Mouse (Mus musculus): ENCODE data around the gene Nodal. TPM values are rescaled to one million over a fixed set of nuclear protein-coding genes. Genes with fewer than 3 reads are reported as not detected.

Gene Nodal
- polyA plus RNA-seq, 1 experiment = not detected

GRCm38 (mm10) chr10:61427951-61428350 lies 10.2 kb downstream of the Nodal start:
- 76% methylated on average over 6 of the region's 6 CpGs for WGBS
- no peak for TF ChIP-seq CTCF (IDR thresholded peaks at IDR 0.05; ENCODE audit: extremely low read depth, insufficient read length, insufficient replicate concordance, low read depth, low read length)

GRCm38 (mm10) chr10:61428416-61428815 lies 10.6 kb downstream of the Nodal start:
- Histone ChIP-seq H3K36me3 (ENCODE audit: control insufficient read depth, insufficient read depth, low read length) (peaks cover 30% of the 10 kb centered on the region), H3K4me1 (ENCODE audit: control insufficient read depth, insufficient read depth, insufficient read length, low read length) (peaks cover 8% of the 10 kb centered on the region; the same call in 1 of the 2 replicates), H3K4me3 (ENCODE audit: low read depth, low read length) (no peak overlapping the region), H3K27ac (ENCODE audit: insufficient read depth, low read depth, low read length) (no peak overlapping the region), H3K27me3 (ENCODE audit: control insufficient read depth, insufficient read depth, low read length) (no peaks in the 10 kb centered on the region)
- TF ChIP-seq POLR2A (IDR thresholded peaks at IDR 0.05; ENCODE audit: low read depth, low read length) (no peak), CTCF (IDR thresholded peaks at IDR 0.05; ENCODE audit: extremely low read depth, insufficient read length, insufficient replicate concordance, low read depth, low read length) (no peak)
- WGBS = 61% methylated on average over 4 of the region's 4 CpGs

More at GRCm38 (mm10) chr10:61427951-61428350, 10.2 kb downstream of the Nodal start:
- Histone ChIP-seq H3K4me3 (ENCODE audit: low read depth, low read length) (no peak overlapping the region), H3K27ac (ENCODE audit: insufficient read depth, low read depth, low read length) (no peak overlapping the region), H3K36me3 (ENCODE audit: control insufficient read depth, insufficient read depth, low read length) (peaks cover 26% of the 10 kb centered on the region), H3K4me1 (ENCODE audit: control insufficient read depth, insufficient read depth, insufficient read length, low read length) (peaks cover 8% of the 10 kb centered on the region; the same call in 1 of the 2 replicates), H3K27me3 (ENCODE audit: control insufficient read depth, insufficient read depth, low read length) (no peaks in the 10 kb centered on the region)

- Histone ChIP-seq H3K27me3 (ENCODE audit: control insufficient read depth, insufficient read depth, low read length) (no peaks in the 10 kb centered on the region), H3K4me1 (ENCODE audit: control insufficient read depth, insufficient read depth, insufficient read length, low read length) (peaks cover 8% of the 10 kb centered on the region; the same call in 1 of the 2 replicates), H3K4me3 (ENCODE audit: low read depth, low read length) (no peak overlapping the region), H3K36me3 (ENCODE audit: control insufficient read depth, insufficient read depth, low read length) (peaks cover 36% of the 10 kb centered on the region), H3K27ac (ENCODE audit: insufficient read depth, low read depth, low read length) (no peak overlapping the region)
- WGBS = 87% methylated on average over 5 of the region's 5 CpGs
- TF ChIP-seq CTCF (IDR thresholded peaks at IDR 0.05; ENCODE audit: extremely low read depth, insufficient read length, insufficient replicate concordance, low read depth, low read length) (no peak), POLR2A (IDR thresholded peaks at IDR 0.05; ENCODE audit: low read depth, low read length) (no peak)
Measured at GRCm38 (mm10) chr10:61429043-61429442, 11.3 kb downstream of the Nodal start.

GRCm38 (mm10) chr10:61431375-61431774 lies 13.6 kb downstream of the Nodal start:
- Histone ChIP-seq H3K27ac (ENCODE audit: insufficient read depth, low read depth, low read length) (no peak overlapping the region), H3K36me3 (ENCODE audit: control insufficient read depth, insufficient read depth, low read length) (peaks cover 50% of the 10 kb centered on the region), H3K4me1 (ENCODE audit: control insufficient read depth, insufficient read depth, insufficient read length, low read length) (peaks cover 4% of the 10 kb centered on the region; the same call in 1 of the 2 replicates), H3K4me3 (ENCODE audit: low read depth, low read length) (no peak overlapping the region), H3K27me3 (ENCODE audit: control insufficient read depth, insufficient read depth, low read length) (no peaks in the 10 kb centered on the region)
- TF ChIP-seq POLR2A (IDR thresholded peaks at IDR 0.05; ENCODE audit: low read depth, low read length) (no peak), CTCF (IDR thresholded peaks at IDR 0.05; ENCODE audit: extremely low read depth, insufficient read length, insufficient replicate concordance, low read depth, low read length) (no peak)
- WGBS = 82% methylated on average over 9 of the region's 9 CpGs

GRCm38 (mm10) chr10:61440202-61440800 lies 22.5 kb downstream of the Nodal start:
- Histone ChIP-seq H3K4me1 (ENCODE audit: control insufficient read depth, insufficient read depth, insufficient read length, low read length) (peaks cover 5% of the 10 kb centered on the region), H3K36me3 (ENCODE audit: control insufficient read depth, insufficient read depth, low read length) (peaks cover 4% of the 10 kb centered on the region; the same call in 1 of the 2 replicates), H3K27me3 (ENCODE audit: control insufficient read depth, insufficient read depth, low read length) (no peaks in the 10 kb centered on the region), H3K4me3 (ENCODE audit: low read depth, low read length) (no peak overlapping the region), H3K27ac (ENCODE audit: insufficient read depth, low read depth, low read length) (no peak overlapping the region)
- TF ChIP-seq CTCF (IDR thresholded peaks at IDR 0.05; ENCODE audit: extremely low read depth, insufficient read length, insufficient replicate concordance, low read depth, low read length) (no peak), POLR2A (IDR thresholded peaks at IDR 0.05; ENCODE audit: low read depth, low read length) (no peak)
- WGBS = 60% methylated on average over 7 of the region's 7 CpGs

GRCm38 (mm10) chr10:61443456-61443855 lies 25.7 kb downstream of the Nodal start:
- Histone ChIP-seq H3K27ac (ENCODE audit: insufficient read depth, low read depth, low read length) (no peak overlapping the region), H3K27me3 (ENCODE audit: control insufficient read depth, insufficient read depth, low read length) (no peaks in the 10 kb centered on the region), H3K4me3 (ENCODE audit: low read depth, low read length) (no peak overlapping the region), H3K4me1 (ENCODE audit: control insufficient read depth, insufficient read depth, insufficient read length, low read length) (peaks cover 10% of the 10 kb centered on the region), H3K36me3 (ENCODE audit: control insufficient read depth, insufficient read depth, low read length) (peaks cover 15% of the 10 kb centered on the region)
- TF ChIP-seq CTCF (IDR thresholded peaks at IDR 0.05; ENCODE audit: extremely low read depth, insufficient read length, insufficient replicate concordance, low read depth, low read length) (no peak), POLR2A (IDR thresholded peaks at IDR 0.05; ENCODE audit: low read depth, low read length) (no peak)
- WGBS = 60% methylated on average over 6 of the region's 6 CpGs

GRCm38 (mm10) chr10:61443876-61444275 lies 26.1 kb downstream of the Nodal start:
- no peak for TF ChIP-seq CTCF (IDR thresholded peaks at IDR 0.05; ENCODE audit: extremely low read depth, insufficient read length, insufficient replicate concordance, low read depth, low read length)
- no peak for TF ChIP-seq POLR2A (IDR thresholded peaks at IDR 0.05; ENCODE audit: low read depth, low read length)
- Histone ChIP-seq H3K36me3 (ENCODE audit: control insufficient read depth, insufficient read depth, low read length) (peaks cover 15% of the 10 kb centered on the region), H3K4me1 (ENCODE audit: control insufficient read depth, insufficient read depth, insufficient read length, low read length) (peaks cover 13% of the 10 kb centered on the region), H3K27ac (ENCODE audit: insufficient read depth, low read depth, low read length) (no peak overlapping the region), H3K4me3 (ENCODE audit: low read depth, low read length) (no peak overlapping the region), H3K27me3 (ENCODE audit: control insufficient read depth, insufficient read depth, low read length) (no peaks in the 10 kb centered on the region)
- WGBS = 46% methylated on average over 1 of the region's 1 CpGs

Data from small intestine, adult 2 months (tissue).